Mouse (Mus musculus): Measurements from ENCODE around the gene Tprkb. TPM values are rescaled to one million over a fixed set of nuclear protein-coding genes. Genes with fewer than 3 reads are reported as not detected.
"Not testable (repeated sequence)": the region's sequence is repeated elsewhere in the genome, so short reads cannot be mapped to it uniquely, and the experiment has no call there.

Gene Tprkb
- polyA plus RNA-seq, 1 experiment from 2014 or later: 51.6 TPM

GRCm38 (mm10) chr6:85883246-85883645 is 28.4 kb upstream of the Tprkb start:
- not testable (repeated sequence) for H3K4me3 ChIP-seq (ENCODE audit: low read depth, low read length); H3K4me2 ChIP-seq (ENCODE audit: low read depth, low read length); ATAC-seq (ENCODE audit: low read depth); H3K27ac ChIP-seq (ENCODE audit: low read depth, low read length); H3K4me1 ChIP-seq (ENCODE audit: control insufficient read depth, insufficient read depth, low read length); H3K36me3 ChIP-seq (ENCODE audit: control insufficient read depth, insufficient read depth, low read length); H3K9me3 ChIP-seq (ENCODE audit: control insufficient read depth, low read length); H3K9ac ChIP-seq (replicated peaks; ENCODE audit: low read depth, low read length); H3K27me3 ChIP-seq (ENCODE audit: control insufficient read depth, insufficient read depth, low read length)
- 92% methylated on average over 9 of the region's 9 CpGs for WGBS

- Histone ChIP-seq H3K9ac (replicated peaks; ENCODE audit: low read depth, low read length) (no peak overlapping the region), H3K4me3 (ENCODE audit: low read depth, low read length) (no peak overlapping the region), H3K27me3 (ENCODE audit: control insufficient read depth, insufficient read depth, low read length) (no peaks in the 10 kb centered on the region), H3K4me1 (ENCODE audit: control insufficient read depth, insufficient read depth, low read length) (no peaks in the 10 kb centered on the region), H3K27ac (ENCODE audit: low read depth, low read length) (no peak overlapping the region), H3K9me3 (ENCODE audit: control insufficient read depth, low read length) (no peaks in the 10 kb centered on the region), H3K4me2 (ENCODE audit: low read depth, low read length) (no peak overlapping the region), H3K36me3 (ENCODE audit: control insufficient read depth, insufficient read depth, low read length) (no peaks in the 10 kb centered on the region)
- WGBS: 92% methylated on average over 1 of the region's 1 CpGs
- no peak for ATAC-seq (ENCODE audit: low read depth)
These were observed 27.4 kb upstream of the Tprkb start for GRCm38 (mm10) chr6:85884311-85884710.

- 91% methylated on average over 2 of the region's 2 CpGs for WGBS
- Histone ChIP-seq H3K9ac (replicated peaks; ENCODE audit: low read depth, low read length) (no peak overlapping the region), H3K4me2 (ENCODE audit: low read depth, low read length) (no peak overlapping the region), H3K9me3 (ENCODE audit: control insufficient read depth, low read length) (no peaks in the 10 kb centered on the region), H3K4me3 (ENCODE audit: low read depth, low read length) (no peak overlapping the region), H3K27me3 (ENCODE audit: control insufficient read depth, insufficient read depth, low read length) (no peaks in the 10 kb centered on the region), H3K36me3 (ENCODE audit: control insufficient read depth, insufficient read depth, low read length) (no peaks in the 10 kb centered on the region), H3K27ac (ENCODE audit: low read depth, low read length) (no peak overlapping the region), H3K4me1 (ENCODE audit: control insufficient read depth, insufficient read depth, low read length) (no peaks in the 10 kb centered on the region)
- ATAC-seq (ENCODE audit: low read depth): no peak
These were observed 22.7 kb upstream of the Tprkb start for GRCm38 (mm10) chr6:85888961-85889360.

GRCm38 (mm10) chr6:85895061-85895648 is 16.5 kb upstream of the Tprkb start:
- H3K4me3 ChIP-seq (ENCODE audit: low read depth, low read length); H3K9ac ChIP-seq (replicated peaks; ENCODE audit: low read depth, low read length); ATAC-seq (ENCODE audit: low read depth); H3K4me2 ChIP-seq (ENCODE audit: low read depth, low read length); H3K9me3 ChIP-seq (ENCODE audit: control insufficient read depth, low read length); H3K36me3 ChIP-seq (ENCODE audit: control insufficient read depth, insufficient read depth, low read length); H3K4me1 ChIP-seq (ENCODE audit: control insufficient read depth, insufficient read depth, low read length); H3K27ac ChIP-seq (ENCODE audit: low read depth, low read length); H3K27me3 ChIP-seq (ENCODE audit: control insufficient read depth, insufficient read depth, low read length): not testable (repeated sequence)
- WGBS: 73% methylated on average over 25 of the region's 25 CpGs

- not testable (repeated sequence) for H3K4me3 ChIP-seq (ENCODE audit: low read depth, low read length); H3K36me3 ChIP-seq (ENCODE audit: control insufficient read depth, insufficient read depth, low read length); ATAC-seq (ENCODE audit: low read depth); H3K4me1 ChIP-seq (ENCODE audit: control insufficient read depth, insufficient read depth, low read length); H3K4me2 ChIP-seq (ENCODE audit: low read depth, low read length); H3K27ac ChIP-seq (ENCODE audit: low read depth, low read length); H3K9ac ChIP-seq (replicated peaks; ENCODE audit: low read depth, low read length); H3K27me3 ChIP-seq (ENCODE audit: control insufficient read depth, insufficient read depth, low read length); H3K9me3 ChIP-seq (ENCODE audit: control insufficient read depth, low read length)
- 75% methylated on average over 7 of the region's 8 CpGs for WGBS
These were observed 12.8 kb upstream of the Tprkb start for GRCm38 (mm10) chr6:85898596-85899475.

GRCm38 (mm10) chr6:85902303-85902702 is 9.4 kb upstream of the Tprkb start:
- 93% methylated on average over 2 of the region's 2 CpGs for WGBS
- ATAC-seq (ENCODE audit: low read depth): no peak
- no peaks in the 10 kb centered on the region for H3K27me3 ChIP-seq (ENCODE audit: control insufficient read depth, insufficient read depth, low read length)

GRCm38 (mm10) chr6:85904642-85905061 is 7.0 kb upstream of the Tprkb start, which contains the start of gene Nat8f4:
Gene Nat8f4, minus strand, starts transcription at chr6:85904884.
- peak within 1 kb of the TSS; percentile 24; the same call in 1 of the 2 replicates for H3K4me2 ChIP-seq (ENCODE audit: low read depth, low read length)
- 14% methylated on average over 20 of the region's 20 CpGs for WGBS
- H3K27me3 ChIP-seq (ENCODE audit: control insufficient read depth, insufficient read depth, low read length); H3K36me3 ChIP-seq (ENCODE audit: control insufficient read depth, insufficient read depth, low read length); H3K27ac ChIP-seq (ENCODE audit: low read depth, low read length); H3K9ac ChIP-seq (replicated peaks; ENCODE audit: low read depth, low read length); H3K4me1 ChIP-seq (ENCODE audit: control insufficient read depth, insufficient read depth, low read length); H3K9me3 ChIP-seq (ENCODE audit: control insufficient read depth, low read length): not testable (repeated sequence)
- peak; percentile 85 for ATAC-seq (ENCODE audit: low read depth)
- peak within 1 kb of the TSS; percentile 22; the same call in 1 of the 2 replicates for H3K4me3 ChIP-seq (ENCODE audit: low read depth, low read length)

More at GRCm38 (mm10) chr6:85902303-85902702, 9.4 kb upstream of the Tprkb start:
- Histone ChIP-seq H3K27ac (ENCODE audit: low read depth, low read length) (no peak overlapping the region), H3K9me3 (ENCODE audit: control insufficient read depth, low read length) (no peaks in the 10 kb centered on the region), H3K4me2 (ENCODE audit: low read depth, low read length) (no peak overlapping the region), H3K4me1 (ENCODE audit: control insufficient read depth, insufficient read depth, low read length) (no peaks in the 10 kb centered on the region), H3K9ac (replicated peaks; ENCODE audit: low read depth, low read length) (no peak overlapping the region), H3K36me3 (ENCODE audit: control insufficient read depth, insufficient read depth, low read length) (no peaks in the 10 kb centered on the region), H3K4me3 (ENCODE audit: low read depth, low read length) (no peak overlapping the region)

GRCm38 (mm10) chr6:85906911-85907351 is 4.7 kb upstream of the Tprkb start:
- not testable (repeated sequence) for H3K27ac ChIP-seq (ENCODE audit: low read depth, low read length); H3K4me2 ChIP-seq (ENCODE audit: low read depth, low read length); H3K9ac ChIP-seq (replicated peaks; ENCODE audit: low read depth, low read length); ATAC-seq (ENCODE audit: low read depth); H3K27me3 ChIP-seq (ENCODE audit: control insufficient read depth, insufficient read depth, low read length); H3K4me1 ChIP-seq (ENCODE audit: control insufficient read depth, insufficient read depth, low read length); H3K4me3 ChIP-seq (ENCODE audit: low read depth, low read length); H3K9me3 ChIP-seq (ENCODE audit: control insufficient read depth, low read length); H3K36me3 ChIP-seq (ENCODE audit: control insufficient read depth, insufficient read depth, low read length)
- WGBS: 68% methylated on average over 2 of the region's 2 CpGs

- Histone ChIP-seq H3K9ac (replicated peaks; ENCODE audit: low read depth, low read length) (no peak overlapping the region), H3K4me1 (ENCODE audit: control insufficient read depth, insufficient read depth, low read length) (no peaks in the 10 kb centered on the region), H3K27me3 (ENCODE audit: control insufficient read depth, insufficient read depth, low read length) (no peaks in the 10 kb centered on the region), H3K4me3 (ENCODE audit: low read depth, low read length) (no peak overlapping the region), H3K9me3 (ENCODE audit: control insufficient read depth, low read length) (no peaks in the 10 kb centered on the region), H3K36me3 (ENCODE audit: control insufficient read depth, insufficient read depth, low read length) (no peaks in the 10 kb centered on the region), H3K27ac (ENCODE audit: low read depth, low read length) (no peak overlapping the region), H3K4me2 (ENCODE audit: low read depth, low read length) (no peak overlapping the region)
- WGBS: 73% methylated on average over 3 of the region's 3 CpGs
- no peak for ATAC-seq (ENCODE audit: low read depth)
These were observed 3.3 kb upstream of the Tprkb start for GRCm38 (mm10) chr6:85908341-85908740.

Data from neural tube, embryonic 14.5 days (tissue).